Mouse (Mus musculus) liver, embryonic 13.5 days (tissue): ENCODE data around the gene Abhd16b. TPM values are rescaled to one million over a fixed set of nuclear protein-coding genes. Genes with fewer than 3 reads are reported as not detected.

Experiments used
- ATAC-seq: fragments of 200-750 bp; cut with Nextera tagmentation; 2 replicates; pipeline ENCODE4 v1.8.0; 2017; ENCODE audit warnings: low read depth, mild to moderate bottlenecking, moderate number of reproducible peaks, moderate library complexity
- DNase-seq: peaks from one replicate; pipeline ENCODE4 v3.0.0; 2022
- H3K27ac ChIP-seq: fragments of 300-500 bp; sonication (generic); 2 replicates; pipeline ENCODE4 v1.5.1; 2015; ENCODE audit warnings: moderate library complexity, mild to moderate bottlenecking, inconsistent platforms
- H3K27me3 ChIP-seq: fragments of 300-500 bp; sonication (generic); 2 replicates; pipeline ENCODE4 v1.6.1; 2015; ENCODE audit warnings: mild to moderate bottlenecking, inconsistent platforms
- H3K36me3 ChIP-seq: fragments of 300-500 bp; sonication (generic); 2 replicates; pipeline ENCODE4 v1.6.1; 2015; ENCODE audit warnings: mild to moderate bottlenecking, inconsistent platforms
- H3K4me1 ChIP-seq: fragments of 300-500 bp; sonication (generic); replicated peaks from 2 replicates; pipeline ENCODE4 v1.6.1; 2015; ENCODE audit warnings: inconsistent platforms
- H3K4me2 ChIP-seq: fragments of 300-500 bp; sonication (generic); 2 replicates; pipeline ENCODE4 v1.6.1; 2015; ENCODE audit warnings: inconsistent platforms, mild to moderate bottlenecking, moderate library complexity
- H3K4me3 ChIP-seq: fragments of 300-500 bp; sonication (generic); replicated peaks from 2 replicates; pipeline ENCODE4 v1.5.1; 2015; ENCODE audit warnings: mild to moderate bottlenecking, inconsistent platforms
- H3K9ac ChIP-seq: fragments of 300-500 bp; sonication (generic); 2 replicates; pipeline ENCODE4 v1.6.1; 2015; ENCODE audit warnings: mild to moderate bottlenecking, inconsistent platforms
- H3K9me3 ChIP-seq: fragments of 300-500 bp; sonication (generic); replicated peaks from 2 replicates; pipeline ENCODE4 v1.6.1; 2016; ENCODE audit warnings: inconsistent platforms
- WGBS: fragments of 180-500 bp; shearing (Covaris S2); methylation state at CpG from one replicate; pipeline ENCODE4 v1.1.7; 2015; ENCODE audit not compliant: insufficient replicate concordance; 5-methylcytosine and 5-hydroxymethylcytosine counted together
- polyA plus RNA-seq: library from polyadenylated mRNA; unstranded; fragments of >200 nt; fragmentation: Nextera tagmentation; extraction: Ambion mirVana; gene quantifications from 2 replicates; pipeline ENCODE4 v1.2.1, GENCODE M21; 2015

Gene Abhd16b
- polyA plus RNA-seq, 1 experiment from 2014 or later = 0.06 TPM

DNA sequence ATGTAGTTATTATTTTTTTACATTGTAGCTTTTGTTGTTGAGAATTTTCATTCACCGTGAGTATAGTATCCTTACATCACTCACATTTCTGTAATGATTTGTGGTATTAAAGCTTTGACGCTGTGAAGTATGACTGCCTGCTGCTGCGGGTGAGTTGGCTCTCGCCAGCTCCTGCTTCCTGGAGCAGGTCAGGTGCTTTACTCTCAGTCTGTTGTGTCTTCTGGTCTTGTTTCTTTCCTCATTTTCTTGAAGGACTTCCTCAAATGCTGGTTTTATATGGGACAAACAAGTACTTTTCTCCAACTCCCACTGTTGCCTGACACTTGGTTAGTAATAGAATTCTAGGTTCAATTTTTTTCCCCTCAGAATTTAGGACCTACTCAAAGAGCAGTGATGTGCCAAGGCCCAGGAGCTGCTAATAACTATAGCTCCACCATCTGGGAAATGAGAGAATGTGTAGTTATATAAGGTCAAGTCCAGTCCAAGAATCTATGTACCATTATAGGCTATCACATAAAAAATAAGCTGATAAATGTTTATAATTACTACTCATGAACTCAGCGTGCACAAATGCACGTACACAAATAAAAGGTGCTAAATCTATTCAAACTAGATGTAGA lies 48.9 kb downstream of the Abhd16b start:
- H3K27ac ChIP-seq = no peak overlapping the region
- WGBS = 85% methylated on average over 6 of the region's 6 CpGs

More for the DNA sequence above, 48.9 kb downstream of the Abhd16b start:
- H3K36me3 ChIP-seq = peaks cover 7% of the 10 kb centered on the region
- peaks cover 35% of the 10 kb centered on the region for H3K4me1 ChIP-seq
- H3K4me3 ChIP-seq = no peak overlapping the region
- no peak overlapping the region for H3K4me2 ChIP-seq
- no peaks in the 10 kb centered on the region for H3K9me3 ChIP-seq
- ATAC-seq (no peak), DNase-seq (no peak)
- H3K9ac ChIP-seq = no peak overlapping the region
- no peaks in the 10 kb centered on the region for H3K27me3 ChIP-seq

Other genes with a start within 250 kb of the Abhd16b start
- 8.1 and 9.3 TPM in 2 replicates for gene Gmeb2, start 205.2 kb upstream of the Abhd16b start, polyA plus RNA-seq
- gene Stmn3, start 178.7 kb upstream of the Abhd16b start, polyA plus RNA-seq = 0.60 and 0.91 TPM in 2 replicates
- gene Rtel1, start 173.5 kb upstream of the Abhd16b start, polyA plus RNA-seq = 24.5 and 26.2 TPM in 2 replicates
- gene Zgpat, start 128.3 kb upstream of the Abhd16b start, polyA plus RNA-seq = 12.3 and 13.8 TPM in 2 replicates
- 26.6 and 27.8 TPM in 2 replicates for gene Arfrp1, start 127.8 kb upstream of the Abhd16b start, polyA plus RNA-seq
- gene Lime1, start 113.1 kb upstream of the Abhd16b start, polyA plus RNA-seq = 5.1 and 6.0 TPM in 2 replicates
- 10.2 and 10.7 TPM in 2 replicates for gene Zbtb46, start 33.8 kb upstream of the Abhd16b start, polyA plus RNA-seq
- gene Tpd52l2, start 3.9 kb downstream of the Abhd16b start, polyA plus RNA-seq = 83.0 and 87.8 TPM in 2 replicates
- gene Dnajc5, start 27.3 kb downstream of the Abhd16b start, polyA plus RNA-seq = 29.6 and 35.7 TPM in 2 replicates
- gene Uckl1, start 91.7 kb downstream of the Abhd16b start, polyA plus RNA-seq = 19.8 and 22.1 TPM in 2 replicates
- gene Prpf6, start 98.7 kb downstream of the Abhd16b start, polyA plus RNA-seq = 33.6 and 37.3 TPM in 2 replicates
- 8.4 and 9.0 TPM in 2 replicates for gene Zfp512b, start 99.6 kb downstream of the Abhd16b start, polyA plus RNA-seq
- gene Samd10, start 106.0 kb downstream of the Abhd16b start, polyA plus RNA-seq = 2.2 and 2.4 TPM in 2 replicates
- not detected in 2 replicates for gene Gm29797, start 163.8 kb downstream of the Abhd16b start, polyA plus RNA-seq
- 6.4 and 6.5 TPM in 2 replicates for gene Sox18, start 178.4 kb downstream of the Abhd16b start, polyA plus RNA-seq
- 2.4 and 2.6 TPM in 2 replicates for gene Tcea2, start 187.1 kb downstream of the Abhd16b start, polyA plus RNA-seq
- gene Rgs19, start 200.8 kb downstream of the Abhd16b start, polyA plus RNA-seq = 17.7 and 19.9 TPM in 2 replicates
- gene Lkaaear1, start 205.2 kb downstream of the Abhd16b start, polyA plus RNA-seq = not detected in 2 replicates
- 0.24 and 0.45 TPM in 2 replicates for gene Oprl1, start 221.8 kb downstream of the Abhd16b start, polyA plus RNA-seq